Mouse (Mus musculus) embryonic stem cell, embryonic (primary cell): ENCODE measurements around the gene Ctf2.
"Not testable (repeated sequence)": the region's sequence is repeated elsewhere in the genome, so short reads cannot be mapped to it uniquely, and the experiment has no call there.

Source experiments
- CTCF ChIA-PET, 4 experiments: fragments of 300-600 bp in 2 of 4; fragments of 350-600 bp in 2 of 4; sonication (Branson Sonifier 250); formaldehyde crosslinking; loops; one replicate each; lab custom pipeline; 2022; ENCODE audit warnings: inconsistent platforms in 2 of 4; lab: Charles Lee
- POLR2A ChIA-PET, 4 experiments: fragments of 300-600 bp in 2 of 4; fragments of 350-600 bp in 2 of 4; sonication (Branson Sonifier 250); formaldehyde crosslinking; loops; one replicate each; lab custom pipeline; 2022; ENCODE audit warnings: antibody characterized with exemption in 4 of 4, inconsistent platforms in 1 of 4; lab: Charles Lee

Ctf2 gene

DNA sequence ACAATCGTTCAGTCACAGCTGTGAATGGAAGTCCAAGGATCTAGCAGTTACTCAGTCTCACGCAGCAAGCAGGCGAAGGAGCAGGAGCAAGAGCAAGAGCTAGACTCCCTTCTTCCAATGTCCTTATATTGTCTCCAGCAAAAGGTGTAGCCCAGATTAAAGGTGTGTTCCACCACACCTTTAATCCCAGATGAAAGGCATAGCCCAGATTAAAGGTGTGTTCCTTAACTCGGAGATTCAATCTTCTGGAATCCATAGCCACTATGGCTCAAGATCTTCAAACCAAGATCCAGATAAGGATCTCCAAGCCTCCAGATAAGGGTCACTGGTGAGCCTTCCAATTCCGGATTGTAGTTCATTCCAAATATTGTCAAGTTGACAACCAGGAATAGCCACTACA, at the start of gene Ctf2:
Ctf2 (minus strand) TSS at position 101 of the 400 bp plus-strand sequence.
- POLR2A ChIA-PET, CTCF ChIA-PET: not testable (repeated sequence)

DNA sequence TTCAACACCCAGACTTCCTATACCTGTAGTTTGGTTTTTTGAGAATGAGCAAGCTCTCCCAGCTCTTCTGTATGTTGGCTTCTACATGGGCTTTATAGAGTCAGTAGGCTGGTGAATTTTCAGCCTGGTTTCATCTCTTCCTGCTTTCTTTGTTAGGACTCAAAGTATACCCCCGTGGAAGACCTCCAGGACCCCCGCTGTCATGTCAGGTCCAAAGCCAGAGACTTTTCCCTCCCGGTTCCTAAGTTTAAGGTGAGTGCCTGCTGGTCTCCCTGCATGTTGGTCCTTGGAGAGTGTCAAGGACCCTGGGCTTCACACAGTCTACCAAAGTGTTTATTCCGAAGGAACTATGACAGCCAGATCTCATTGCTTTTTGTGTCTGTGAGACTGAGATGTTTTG, 46.4 kb upstream of the Ctf2 start:
- POLR2A ChIA-PET: interaction anchor here (0.5 to 7.6 kb wide), 39 partner anchors 8 to 460 kb away, joined by 3 to 56 read pairs (median 8); partner anchors contain the start of genes Fus (in 3 of the 4), Hsd3b7 (in 2 of the 4), 9130023H24Rik (in 1 of the 4) and Bcl7c (in 1 of the 4)
- CTCF ChIA-PET: interaction anchor here in 2 of 4 experiments (0.7 to 1.6 kb wide), 4 partner anchors 23 to 121 kb away, joined by 3 to 4 read pairs (median 4); partner anchors contain the start of gene Hsd3b7 (in 1 of the 2)

- CTCF ChIA-PET: interaction anchor here in 3 of 4 experiments (0.6 to 1.6 kb wide), 13 partner anchors 23 to 121 kb away, joined by 3 to 4 read pairs (median 3); partner anchors contain the start of genes Hsd3b7 (in 1 of the 3), Stx1b (in 1 of the 3), Stx4a (in 1 of the 3) and Zfp646 (in 1 of the 3)
Measured at GRCm38 (mm10) chr7:127777474-127778266, 45.7 kb upstream of the Ctf2 start.

DNA sequence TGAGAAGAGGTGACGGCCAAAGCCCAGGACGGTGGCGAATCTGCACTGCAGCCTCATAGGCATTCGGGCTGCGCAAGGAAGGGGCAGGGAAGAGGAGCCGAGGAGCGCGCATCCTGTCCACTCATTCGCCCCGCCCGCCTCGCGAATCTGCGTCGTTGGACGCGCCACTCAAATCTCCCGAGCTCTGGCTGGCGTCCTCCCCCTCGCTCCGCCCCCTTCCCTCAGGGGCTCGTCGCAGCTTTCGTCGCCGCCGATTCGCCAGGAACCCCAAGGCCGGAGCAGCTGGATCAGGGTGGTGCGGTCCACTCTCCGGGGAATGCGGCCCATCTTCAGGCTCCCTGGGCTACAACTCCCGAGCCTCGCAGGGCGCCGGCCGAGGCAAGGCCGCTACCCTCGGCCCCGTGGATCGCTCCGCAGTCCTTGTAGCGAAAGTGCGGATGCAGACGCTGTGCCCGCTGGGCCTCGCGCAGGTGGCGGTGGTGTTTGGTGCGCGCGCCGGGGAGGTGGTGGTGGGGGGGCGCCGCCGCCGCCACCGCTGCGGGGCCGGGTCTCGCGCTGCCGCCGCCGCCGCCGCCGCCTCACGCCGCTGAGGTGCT, 45.0 kb upstream of the Ctf2 start:
- POLR2A ChIA-PET: interaction anchor here (0.5 to 7.6 kb wide), 88 partner anchors 8 to 750 kb away, joined by 3 to 56 read pairs (median 4); partner anchors contain the start of genes Hsd3b7 (in 4 of the 4), Fus (in 3 of the 4), Kat8 (in 3 of the 4) and Ctf1 (in 2 of the 4)
- CTCF ChIA-PET: interaction anchor here in 2 of 4 experiments (0.6 to 1.6 kb wide), 9 partner anchors 8 to 120 kb away, joined by 3 to 4 read pairs (median 4); partner anchors contain the start of genes Hsd3b7 (in 1 of the 2) and Zfp646 (in 1 of the 2)

More at GRCm38 (mm10) chr7:127777474-127778266, 45.7 kb upstream of the Ctf2 start:
- POLR2A ChIA-PET: interaction anchor here (0.5 to 7.6 kb wide), 80 partner anchors 9 to 1418 kb away, joined by 3 to 56 read pairs (median 4); partner anchors contain the start of genes Fus (in 3 of the 4), Hsd3b7 (in 3 of the 4), Kat8 (in 3 of the 4) and Ctf1 (in 2 of the 4)

DNA sequence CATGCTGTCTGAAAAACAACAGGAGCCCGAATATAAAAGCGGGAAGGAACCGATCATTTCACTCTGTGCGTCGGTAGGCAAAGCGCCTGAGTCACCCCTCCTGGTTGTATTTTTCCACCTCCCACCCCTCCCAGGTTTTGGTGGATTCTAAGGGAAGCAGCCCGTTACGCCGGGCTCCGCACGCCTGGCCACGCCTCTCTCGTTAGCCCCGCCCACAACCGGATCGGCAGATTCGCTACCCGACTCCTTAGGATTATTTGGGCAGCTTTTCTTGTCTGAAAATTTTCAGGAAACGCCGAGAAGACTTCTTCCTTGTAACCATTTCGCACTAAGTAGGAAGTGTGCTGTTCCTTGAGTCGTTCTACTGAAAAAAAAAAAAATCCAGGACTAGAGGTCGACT, 44.5 kb upstream of the Ctf2 start, which contains the start of gene Setd1a:
Setd1a (plus strand) TSS at position 245 of the 400 bp plus-strand sequence.
- CTCF ChIA-PET: interaction anchor here in 2 of 4 experiments (0.6 to 1.5 kb wide), 9 partner anchors 8 to 120 kb away, joined by 3 to 8 read pairs (median 4); partner anchors contain the start of gene Hsd3b7 (in 1 of the 2)
- POLR2A ChIA-PET: interaction anchor here (0.5 to 7.6 kb wide), 89 partner anchors 8 to 958 kb away, joined by 3 to 56 read pairs (median 4); partner anchors contain the start of genes Hsd3b7 (in 4 of the 4), Fus (in 3 of the 4), Kat8 (in 3 of the 4) and Ctf1 (in 2 of the 4)

DNA sequence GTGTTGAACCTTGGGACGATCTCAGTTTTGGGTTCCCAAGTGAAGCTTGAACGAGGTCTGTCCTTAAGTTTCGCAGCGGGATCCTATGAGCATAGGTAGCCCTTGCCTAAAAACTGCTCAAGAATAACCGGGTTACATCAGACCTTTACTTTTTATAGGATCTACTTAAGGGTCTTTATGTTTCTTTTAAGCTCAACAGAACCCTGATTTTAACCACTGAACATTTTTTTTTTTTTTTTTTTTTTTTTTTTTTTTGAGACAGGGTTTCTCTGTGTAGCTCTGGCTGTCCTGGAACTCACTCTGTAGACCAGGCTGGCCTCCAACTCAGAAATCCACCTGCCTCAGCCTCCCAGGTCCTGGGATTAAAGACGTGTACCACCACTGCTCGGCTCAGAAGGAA, 43.9 kb upstream of the Ctf2 start:
- ChIA-PET CTCF (interaction anchor here in 2 of 4 experiments (0.6 to 1.1 kb wide), 5 partner anchors 22 to 111 kb away, joined by 3 to 8 read pairs (median 4); partner anchors contain the start of gene Hsd3b7 (in 1 of the 2)), POLR2A (interaction anchor here (0.5 to 7.6 kb wide), 50 partner anchors 8 to 958 kb away, joined by 3 to 56 read pairs (median 4); partner anchors contain the start of genes Hsd3b7 (in 3 of the 4), Fus (in 2 of the 4), Ctf1 (in 1 of the 4) and Fbxl19 (in 1 of the 4))

DNA sequence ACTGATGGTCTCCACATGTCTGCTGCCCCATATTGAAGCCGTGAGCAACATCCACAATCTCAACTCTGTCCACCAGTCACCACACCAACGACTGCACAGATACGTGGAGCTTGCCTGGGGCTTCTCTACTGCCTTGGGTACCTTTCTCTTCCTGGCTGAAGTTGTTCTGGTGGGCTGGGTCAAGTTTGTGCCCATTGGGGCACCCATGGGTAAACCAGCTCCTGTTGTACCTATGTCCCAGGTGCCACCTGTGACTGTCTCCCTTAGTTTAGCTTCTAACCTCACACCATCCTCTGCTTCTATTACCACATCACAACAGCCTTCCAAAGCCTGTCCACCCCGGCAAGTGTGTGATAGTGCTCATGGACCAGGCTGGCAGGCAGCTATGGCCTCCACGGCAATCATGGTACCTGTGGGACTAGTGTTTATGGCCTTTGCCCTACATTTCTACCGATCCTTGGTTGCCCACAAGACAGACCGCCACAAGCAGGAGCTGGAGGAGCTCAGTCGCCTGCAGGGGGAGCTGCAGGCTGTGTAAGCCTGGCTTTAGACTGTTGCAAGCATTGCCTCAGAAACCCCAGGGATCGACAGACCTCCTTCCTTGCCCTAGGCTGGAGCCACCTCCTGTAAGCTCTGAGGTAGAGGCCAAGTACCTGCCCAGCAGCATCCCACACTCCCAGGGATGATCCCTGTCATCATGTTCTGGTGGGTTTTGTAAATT, 41.9 kb upstream of the Ctf2 start:
- ChIA-PET POLR2A (interaction anchor here (0.5 to 7.6 kb wide), 50 partner anchors 9 to 220 kb away, joined by 3 to 56 read pairs (median 4); partner anchors contain the start of genes Ctf1 (in 2 of the 4), Fbxl19 (in 2 of the 4), Hsd3b7 (in 2 of the 4) and Gm49388 (in 1 of the 4)), CTCF (interaction anchor here (0.5 to 3.5 kb wide), 52 partner anchors 11 to 662 kb away, joined by 3 to 17 read pairs (median 4); partner anchors contain the start of genes Hsd3b7 (in 2 of the 4), Bcl7c (in 1 of the 4), Ctf1 (in 1 of the 4) and Fus (in 1 of the 4))

GRCm38 (mm10) chr7:127772557-127772956, 40.6 kb upstream of the Ctf2 start:
- ChIA-PET CTCF (interaction anchor here in 3 of 4 experiments (0.6 to 3.5 kb wide), 7 partner anchors 97 to 163 kb away, joined by 4 to 17 read pairs (median 6); no protein-coding TSS in a partner anchor), POLR2A (interaction anchor here (0.5 to 7.1 kb wide), 23 partner anchors 14 to 248 kb away, joined by 3 to 56 read pairs (median 4); partner anchors contain the start of genes Ctf1 (in 1 of the 4), Gm49388 (in 1 of the 4) and Hsd3b7 (in 1 of the 4))

- CTCF ChIA-PET: interaction anchor here in 2 of 4 experiments (0.6 to 3.5 kb wide), 2 partner anchors 110 to 164 kb away, joined by 5 to 17 read pairs; no protein-coding TSS in a partner anchor
- POLR2A ChIA-PET: interaction anchor here in 3 of 4 experiments (0.5 to 7.1 kb wide), 13 partner anchors 22 to 247 kb away, joined by 3 to 56 read pairs (median 4); partner anchors contain the start of genes Ctf1 (in 1 of the 3) and Hsd3b7 (in 1 of the 3)
Measured at GRCm38 (mm10) chr7:127772080-127772479, 40.1 kb upstream of the Ctf2 start.

GRCm38 (mm10) chr7:127771262-127771661, 39.3 kb upstream of the Ctf2 start:
- POLR2A ChIA-PET: interaction anchor here (0.5 to 2.5 kb wide), 54 partner anchors 9 to 517 kb away, joined by 3 to 18 read pairs (median 5); partner anchors contain the start of genes Ctf1 (in 2 of the 4), Kat8 (in 2 of the 4), Bcl7c (in 1 of the 4) and Fus (in 1 of the 4)
- CTCF ChIA-PET: interaction anchor here (0.5 to 3.5 kb wide), 10 partner anchors 9 to 1371 kb away, joined by 3 to 17 read pairs (median 4); no protein-coding TSS in a partner anchor

GRCm38 (mm10) chr7:127770039-127770905, 38.3 kb upstream of the Ctf2 start:
- ChIA-PET POLR2A (interaction anchor here (0.5 to 2.5 kb wide), 80 partner anchors 10 to 974 kb away, joined by 3 to 18 read pairs (median 4); partner anchors contain the start of genes Ctf1 (in 2 of the 4), Kat8 (in 2 of the 4), Srcap (in 2 of the 4) and Bcl7c (in 1 of the 4)), CTCF (interaction anchor here in 3 of 4 experiments (0.6 to 1.5 kb wide), 9 partner anchors 25 to 165 kb away, joined by 3 to 5 read pairs (median 4); no protein-coding TSS in a partner anchor)

GRCm38 (mm10) chr7:127769651-127770038, 37.7 kb upstream of the Ctf2 start, which contains the start of gene Orai3:
Orai3 (plus strand) TSS chr7:127769815.
- CTCF ChIA-PET: interaction anchor here in 2 of 4 experiments (0.6 to 1.4 kb wide), 3 partner anchors 76 to 150 kb away, joined by 3 to 4 read pairs (median 3); no protein-coding TSS in a partner anchor
- POLR2A ChIA-PET: interaction anchor here in 3 of 4 experiments (0.6 to 2.5 kb wide), 43 partner anchors 9 to 975 kb away, joined by 3 to 18 read pairs (median 5); partner anchors contain the start of genes Ctf1 (in 2 of the 3), Kat8 (in 2 of the 3), Ccdc189 (in 1 of the 3) and Fus (in 1 of the 3)

- CTCF ChIA-PET: interaction anchor here in 3 of 4 experiments (0.5 to 2.1 kb wide), 12 partner anchors 8 to 367 kb away, joined by 3 to 7 read pairs (median 3); partner anchors contain the start of genes Bcl7c (in 2 of the 3), Hsd3b7 (in 1 of the 3) and Setd1a (in 1 of the 3)
Measured at GRCm38 (mm10) chr7:127768997-127769593, 37.1 kb upstream of the Ctf2 start.

More at GRCm38 (mm10) chr7:127768997-127769593, 37.1 kb upstream of the Ctf2 start:
- POLR2A ChIA-PET: interaction anchor here (0.6 to 3.7 kb wide), 36 partner anchors 8 to 311 kb away, joined by 3 to 54 read pairs (median 4); partner anchors contain the start of genes Ctf1 (in 2 of the 4), Fbxl19 (in 2 of the 4), Fus (in 2 of the 4) and Setd1a (in 2 of the 4)
